Mouse (Mus musculus) intestine, embryonic 16.5 days (tissue): ENCODE results near the gene Ccr4. TPM values are rescaled to one million over a fixed set of nuclear protein-coding genes. Genes with fewer than 3 reads are reported as not detected.
A peak's percentile ranks its signal among the peaks of the same experiment; 100 is the strongest.

Experiments used
- ATAC-seq: fragments of 200-750 bp; cut with Nextera tagmentation; 2 replicates; pipeline ENCODE4 v1.8.0; 2017; ENCODE audit warnings: moderate TSS enrichment, moderate library complexity
- H3K27ac ChIP-seq: fragments of 300-500 bp; sonication (generic); 2 replicates; pipeline ENCODE4 v1.5.1; 2014; ENCODE audit warnings: mild to moderate bottlenecking, low read length
- H3K27me3 ChIP-seq: fragments of 300-500 bp; sonication (generic); replicated peaks from 2 replicates; pipeline ENCODE4 v1.6.1; 2014; ENCODE audit warnings: low read length, control low read depth, mixed read lengths; ENCODE audit not compliant: control insufficient read depth, insufficient read depth
- H3K36me3 ChIP-seq: fragments of 300-500 bp; sonication (generic); 2 replicates; pipeline ENCODE4 v1.6.1; 2014; ENCODE audit warnings: low read length, control low read depth; ENCODE audit not compliant: control insufficient read depth, insufficient read depth
- H3K4me1 ChIP-seq: fragments of 300-500 bp; sonication (generic); 2 replicates; pipeline ENCODE4 v1.6.1; 2014; ENCODE audit warnings: low read length, control low read depth, mixed read lengths; ENCODE audit not compliant: control insufficient read depth, insufficient read depth
- H3K4me2 ChIP-seq: fragments of 300-500 bp; sonication (generic); 2 replicates; pipeline ENCODE4 v1.6.1; 2014; ENCODE audit warnings: low read depth, low read length, control low read depth
- H3K4me3 ChIP-seq: fragments of 300-500 bp; sonication (generic); 2 replicates; pipeline ENCODE4 v1.5.1; 2014; ENCODE audit warnings: mild to moderate bottlenecking, low read length
- H3K9ac ChIP-seq: fragments of 300-500 bp; sonication (generic); 2 replicates; pipeline ENCODE4 v1.6.1; 2014; ENCODE audit warnings: low read depth, low read length
- H3K9me3 ChIP-seq: fragments of 300-500 bp; sonication (generic); 2 replicates; pipeline ENCODE4 v1.6.1; 2016; ENCODE audit warnings: low read length, control low read depth; ENCODE audit not compliant: control insufficient read depth
- WGBS: fragments of 180-500 bp; shearing (Covaris S2); extraction: QIAGEN DNeasy Blood & Tissue Kit; methylation state at CpG from one replicate; pipeline ENCODE4 v1.1.7; 2014; 5-methylcytosine and 5-hydroxymethylcytosine counted together
- polyA plus RNA-seq: library from polyadenylated mRNA; unstranded; fragments of >200 nt; fragmentation: Nextera tagmentation; extraction: Ambion mirVana; gene quantifications from 2 replicates; pipeline ENCODE4 v1.2.1, GENCODE M21; 2015

Ccr4 gene
- polyA plus RNA-seq, 1 experiment from 2014 or later, result 1.9 TPM

DNA sequence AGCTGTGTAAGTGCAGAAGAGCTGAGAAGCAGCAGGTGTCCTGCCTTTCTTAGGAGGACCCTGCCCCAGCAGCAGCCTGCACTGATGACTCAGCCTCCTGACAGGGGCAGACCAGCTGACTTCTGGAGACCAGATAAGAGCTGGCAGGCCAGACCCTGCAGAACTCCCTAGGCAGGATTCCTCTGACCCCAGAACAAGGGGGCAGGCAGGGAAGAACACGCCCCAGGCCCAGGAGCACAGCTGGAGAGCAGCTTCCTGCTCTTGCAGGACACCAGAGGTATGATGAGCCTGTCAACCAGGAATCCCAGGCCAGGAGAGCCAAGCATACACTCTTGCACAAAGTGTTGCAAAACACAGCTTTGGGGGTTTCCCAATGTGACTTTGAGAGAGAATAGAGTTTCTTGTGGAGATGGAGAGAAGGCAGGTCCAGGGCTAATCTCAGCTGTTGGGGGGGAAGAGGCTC, 36.6 kb upstream of the Ccr4 start:
- H3K9ac ChIP-seq, result no peak overlapping the region
- ATAC-seq, result peak; percentile 47
- H3K4me1 ChIP-seq, result peaks cover 54% of the 10 kb centered on the region
- no peak overlapping the region for H3K4me2 ChIP-seq
- no peak overlapping the region for H3K4me3 ChIP-seq
- WGBS, result 43% methylated on average over 1 of the region's 1 CpGs
- H3K27ac ChIP-seq, result peak overlapping the region; percentile 49
- no peaks in the 10 kb centered on the region for H3K36me3 ChIP-seq
- H3K9me3 ChIP-seq, result no peaks in the 10 kb centered on the region
- H3K27me3 ChIP-seq, result no peaks in the 10 kb centered on the region

DNA sequence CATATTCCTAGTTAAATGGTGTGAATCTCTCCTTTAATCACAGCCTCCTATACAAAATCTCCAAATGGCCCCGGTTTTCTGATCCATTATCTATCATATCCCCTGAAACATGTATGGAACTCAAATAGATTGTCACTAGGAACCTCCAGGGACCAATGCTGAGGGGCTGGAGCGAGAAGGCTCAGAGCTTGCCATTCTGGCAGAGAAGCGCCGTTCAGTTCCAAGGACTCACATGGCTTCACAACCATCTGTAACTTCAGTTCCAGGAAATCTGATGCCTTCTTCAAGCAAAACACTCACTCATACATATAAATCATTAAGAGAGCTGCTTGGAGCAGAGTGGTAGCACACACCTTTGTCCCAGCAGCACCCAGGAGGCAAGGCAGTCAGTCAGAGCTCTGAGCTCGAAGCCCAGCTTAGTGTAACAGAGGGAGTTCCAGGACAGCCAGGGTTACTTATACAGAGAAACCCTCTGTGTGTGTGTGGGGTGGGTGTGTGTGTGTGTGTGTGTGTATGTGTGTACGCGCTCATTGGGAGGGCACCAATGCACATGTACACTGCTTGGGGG, 34.4 kb upstream of the Ccr4 start:
- no peaks in the 10 kb centered on the region for H3K36me3 ChIP-seq
- no peak for ATAC-seq
- H3K4me1 ChIP-seq, result peaks cover 38% of the 10 kb centered on the region
- 65% methylated on average over 7 of the region's 7 CpGs for WGBS
- no peaks in the 10 kb centered on the region for H3K9me3 ChIP-seq
- no peak overlapping the region for H3K9ac ChIP-seq
- no peak overlapping the region for H3K4me3 ChIP-seq
- no peak overlapping the region for H3K27ac ChIP-seq
- H3K27me3 ChIP-seq, result no peaks in the 10 kb centered on the region
- H3K4me2 ChIP-seq, result no peak overlapping the region

DNA sequence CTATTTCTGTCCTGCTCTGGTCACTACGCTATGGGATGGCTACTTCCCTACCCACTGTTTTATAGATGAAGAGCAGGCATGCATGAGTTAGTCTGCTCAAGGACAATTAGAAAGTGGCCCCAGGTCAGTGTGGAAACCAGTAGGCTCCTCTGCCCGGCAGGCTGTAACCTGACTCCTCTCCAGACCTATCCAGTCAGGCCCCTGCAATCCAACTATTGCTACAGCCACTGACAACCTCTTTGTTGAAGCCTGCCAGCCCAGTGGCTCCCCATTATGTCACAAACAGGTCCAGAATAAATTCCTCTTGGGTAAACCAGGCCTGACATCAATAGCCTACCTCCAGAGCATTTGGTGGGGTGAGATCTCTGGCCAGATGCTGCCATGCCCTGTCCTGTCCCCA, 31.9 kb upstream of the Ccr4 start:
- no peak for ATAC-seq
- 51% methylated on average over 2 of the region's 2 CpGs for WGBS

DNA sequence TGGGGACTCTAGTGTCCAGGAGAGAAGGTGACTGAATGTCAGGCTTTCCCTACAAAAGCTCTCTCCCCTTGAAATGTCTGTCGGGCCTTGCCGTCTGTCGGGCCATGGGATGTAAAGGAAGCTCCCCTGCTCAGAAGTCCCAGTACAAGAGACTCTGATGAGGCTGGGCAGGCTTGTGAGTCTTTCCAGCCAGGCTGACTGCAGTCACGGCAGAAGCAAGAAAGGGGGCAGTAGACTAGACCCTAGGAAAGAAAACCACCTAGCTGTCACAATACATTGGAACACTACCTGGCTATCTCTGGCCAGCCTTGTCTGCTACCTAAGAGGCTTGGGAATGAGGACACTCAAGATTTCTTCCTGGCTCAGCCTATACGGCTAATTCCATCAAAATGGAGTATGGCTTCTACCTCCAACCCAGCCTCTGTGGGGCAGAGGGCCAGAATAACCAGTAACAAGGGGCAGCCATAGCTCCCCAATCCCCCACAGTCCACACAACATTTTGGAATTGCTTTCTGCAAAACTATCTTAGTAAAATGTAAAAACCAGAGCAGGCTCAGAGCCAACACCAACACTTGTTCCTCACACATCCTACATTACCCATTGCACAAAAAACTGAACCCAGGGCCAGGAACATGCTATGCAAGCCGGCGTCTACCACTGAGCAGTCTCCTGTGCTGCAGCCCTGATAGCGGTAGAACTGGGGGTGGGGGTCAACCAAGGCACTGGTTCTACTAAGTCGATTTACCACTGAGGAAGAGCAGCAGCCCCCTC, 30.2 kb upstream of the Ccr4 start:
- H3K9me3 ChIP-seq, result no peaks in the 10 kb centered on the region
- no peaks in the 10 kb centered on the region for H3K27me3 ChIP-seq
- H3K9ac ChIP-seq, result no peak overlapping the region
- WGBS, result 84% methylated on average over 9 of the region's 9 CpGs
- no peaks in the 10 kb centered on the region for H3K36me3 ChIP-seq
- no peak overlapping the region for H3K4me3 ChIP-seq
- H3K4me2 ChIP-seq, result no peak overlapping the region
- no peak overlapping the region for H3K27ac ChIP-seq
- peaks cover 29% of the 10 kb centered on the region for H3K4me1 ChIP-seq
- ATAC-seq, result no peak

More for the DNA sequence above, 31.9 kb upstream of the Ccr4 start:
- Histone ChIP-seq H3K36me3 (no peaks in the 10 kb centered on the region), H3K27ac (no peak overlapping the region), H3K9me3 (no peaks in the 10 kb centered on the region), H3K9ac (no peak overlapping the region), H3K4me1 (peaks cover 32% of the 10 kb centered on the region), H3K27me3 (no peaks in the 10 kb centered on the region), H3K4me3 (no peak overlapping the region), H3K4me2 (no peak overlapping the region)

DNA sequence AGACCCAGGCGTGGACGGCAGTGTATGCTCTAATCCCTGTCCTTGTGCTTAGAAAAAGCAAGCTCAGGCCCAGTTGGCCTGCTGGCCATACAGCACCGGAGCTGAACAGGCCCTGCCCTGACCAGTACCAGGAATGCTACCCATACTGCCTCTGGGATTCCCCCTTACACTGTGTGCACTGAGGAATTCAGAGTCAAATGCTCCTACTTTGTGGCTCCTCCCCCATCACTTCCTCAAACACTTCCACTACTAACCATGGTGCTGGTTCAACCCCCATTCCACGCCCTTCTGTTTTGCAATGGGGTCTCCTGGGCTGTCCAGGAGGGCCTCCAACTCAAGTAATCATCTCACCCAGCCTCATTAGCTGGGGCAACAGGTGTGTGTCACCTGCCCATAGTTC, 29.1 kb upstream of the Ccr4 start:
- Histone ChIP-seq H3K27ac (no peak overlapping the region), H3K9me3 (no peaks in the 10 kb centered on the region), H3K4me1 (peaks cover 26% of the 10 kb centered on the region), H3K4me3 (no peak overlapping the region), H3K4me2 (no peak overlapping the region), H3K27me3 (no peaks in the 10 kb centered on the region), H3K9ac (no peak overlapping the region), H3K36me3 (no peaks in the 10 kb centered on the region)
- peak; percentile 41 for ATAC-seq
- 65% methylated on average over 4 of the region's 4 CpGs for WGBS

DNA sequence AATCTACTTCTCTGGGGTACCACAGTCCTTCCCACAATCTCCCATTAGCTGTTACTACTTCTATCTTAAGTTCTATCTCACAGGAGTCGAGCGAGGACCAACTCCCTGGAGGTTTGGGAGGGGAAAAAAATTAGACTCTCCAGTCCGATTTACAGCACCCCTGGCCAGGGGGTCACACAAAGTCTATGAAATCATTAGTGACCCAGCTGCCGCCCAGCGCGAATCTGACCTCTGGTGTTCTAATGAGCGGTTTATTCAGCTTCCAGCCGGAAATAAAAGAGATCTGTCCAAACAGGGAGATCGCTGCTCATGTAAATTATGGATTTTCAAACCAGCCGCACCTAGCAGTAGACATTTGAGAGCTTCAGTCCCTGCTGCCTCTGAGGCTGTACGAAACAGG, 26.6 kb upstream of the Ccr4 start:
- Histone ChIP-seq H3K4me1 (peaks cover 28% of the 10 kb centered on the region), H3K9ac (no peak overlapping the region), H3K4me2 (no peak overlapping the region), H3K4me3 (no peak overlapping the region), H3K36me3 (no peaks in the 10 kb centered on the region), H3K9me3 (no peaks in the 10 kb centered on the region), H3K27ac (no peak overlapping the region), H3K27me3 (no peaks in the 10 kb centered on the region)
- ATAC-seq, result no peak
- 34% methylated on average over 11 of the region's 11 CpGs for WGBS

DNA sequence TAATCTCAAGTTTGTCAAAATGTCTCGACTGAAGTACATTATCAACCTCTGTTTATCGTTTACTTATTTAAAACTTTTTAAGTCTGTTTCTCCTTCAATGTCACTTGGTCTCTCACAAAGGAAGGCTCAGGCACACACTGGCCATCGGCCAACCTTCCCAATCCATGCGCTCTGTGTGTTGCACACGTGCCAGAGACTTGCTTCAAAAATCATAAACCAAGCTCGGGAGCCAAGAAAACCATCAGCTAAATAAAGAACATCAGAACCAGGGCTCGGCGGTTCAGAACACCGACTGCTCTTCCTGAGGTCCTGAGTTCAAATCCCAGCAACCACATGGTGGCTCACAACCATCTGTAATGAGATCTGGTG, 23.9 kb upstream of the Ccr4 start:
- peaks cover 31% of the 10 kb centered on the region for H3K4me1 ChIP-seq
- 51% methylated on average over 9 of the region's 9 CpGs for WGBS
- H3K4me2 ChIP-seq, result no peak overlapping the region
- H3K27me3 ChIP-seq, result no peaks in the 10 kb centered on the region
- H3K27ac ChIP-seq, result no peak overlapping the region
- 0 out of 2 replicates have a peak, but pooled peaks cover 2% of the 10 kb centered on the region for H3K36me3 ChIP-seq
- no peak overlapping the region for H3K9ac ChIP-seq
- H3K4me3 ChIP-seq, result no peak overlapping the region
- ATAC-seq, result no peak
- no peaks in the 10 kb centered on the region for H3K9me3 ChIP-seq

DNA sequence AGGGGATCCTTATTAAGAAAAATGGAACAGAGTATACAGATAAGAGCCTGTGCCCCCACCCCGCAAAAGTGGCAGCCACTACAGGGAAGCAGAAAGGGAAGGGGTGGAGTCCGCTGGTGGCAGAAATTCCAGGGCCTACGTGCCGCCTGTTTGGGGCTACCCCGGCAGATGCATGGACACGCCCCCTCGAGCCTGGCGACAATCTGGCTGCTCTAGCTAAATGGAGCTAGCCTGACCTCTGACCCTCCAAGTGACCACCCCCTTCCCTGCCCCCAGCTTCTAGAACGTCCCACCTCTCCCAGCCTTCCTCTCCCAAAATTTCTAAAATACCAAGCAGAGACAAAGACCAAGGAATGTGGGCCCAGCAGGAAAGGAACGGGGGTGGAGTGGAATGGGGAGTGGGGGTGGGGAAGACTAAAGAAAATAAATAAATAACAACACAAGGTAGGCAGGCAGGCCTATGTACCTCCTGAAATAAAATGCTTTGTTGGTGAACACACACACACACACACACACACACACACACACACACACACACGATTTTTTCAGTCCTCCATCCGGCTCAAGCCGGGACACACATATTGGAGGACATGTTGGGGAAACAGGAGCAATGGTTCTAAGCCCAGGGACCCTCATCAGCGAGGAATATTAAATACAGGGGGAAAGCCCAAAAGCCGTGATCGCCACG, 23.4 kb upstream of the Ccr4 start:
- H3K27ac ChIP-seq, result no peak overlapping the region
- WGBS, result 24% methylated on average over 17 of the region's 17 CpGs
- H3K27me3 ChIP-seq, result no peaks in the 10 kb centered on the region
- H3K9ac ChIP-seq, result no peak overlapping the region
- H3K4me2 ChIP-seq, result peak overlapping the region; percentile 21; the same call in 1 of the 2 replicates
- peak; percentile 32; the same call in 1 of the 2 replicates for ATAC-seq
- H3K9me3 ChIP-seq, result no peaks in the 10 kb centered on the region
- H3K4me1 ChIP-seq, result peaks cover 31% of the 10 kb centered on the region
- no peak overlapping the region for H3K4me3 ChIP-seq
- 0 out of 2 replicates have a peak, but pooled peaks cover 2% of the 10 kb centered on the region for H3K36me3 ChIP-seq

DNA sequence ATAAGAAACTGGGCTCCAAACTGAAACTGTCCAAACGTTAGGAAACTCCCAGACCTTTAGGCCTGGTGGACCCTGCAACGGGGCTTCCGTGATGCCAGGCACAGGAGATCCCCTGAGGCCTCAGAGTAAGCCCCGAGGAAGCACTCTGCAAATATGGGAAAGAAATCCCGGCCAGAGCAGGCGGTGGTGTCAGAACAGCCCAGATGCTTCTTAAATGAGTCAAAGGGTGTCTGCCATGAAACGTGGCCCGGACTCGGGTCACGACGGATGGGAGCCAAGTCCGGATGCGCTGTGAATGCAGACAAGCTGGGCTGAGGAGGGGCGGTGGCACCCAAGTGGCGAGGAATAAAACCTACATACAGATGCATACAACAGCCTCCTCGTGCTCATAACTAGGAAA, 22.4 kb upstream of the Ccr4 start:
- Histone ChIP-seq H3K27ac (peak overlapping the region; percentile 71), H3K4me3 (peak overlapping the region; percentile 27), H3K36me3 (0 out of 2 replicates have a peak, but pooled peaks cover 2% of the 10 kb centered on the region), H3K9ac (peak overlapping the region; percentile 41), H3K4me1 (peaks cover 34% of the 10 kb centered on the region), H3K4me2 (peak overlapping the region; percentile 53), H3K27me3 (no peaks in the 10 kb centered on the region), H3K9me3 (no peaks in the 10 kb centered on the region)
- ATAC-seq, result peak; percentile 58
- WGBS, result 6% methylated on average over 16 of the region's 16 CpGs
